Mouse (Mus musculus) cerebellum, postnatal 36 days (tissue): Measurements from ENCODE around the gene Cbr3.

Source experiments
- DNase-seq, 2 experiments: peaks; one replicate each; pipeline ENCODE4 v3.0.0; 2021 to 2022; ENCODE audit warnings: mixed read lengths in 2 of 2

Cbr3 gene

DNA sequence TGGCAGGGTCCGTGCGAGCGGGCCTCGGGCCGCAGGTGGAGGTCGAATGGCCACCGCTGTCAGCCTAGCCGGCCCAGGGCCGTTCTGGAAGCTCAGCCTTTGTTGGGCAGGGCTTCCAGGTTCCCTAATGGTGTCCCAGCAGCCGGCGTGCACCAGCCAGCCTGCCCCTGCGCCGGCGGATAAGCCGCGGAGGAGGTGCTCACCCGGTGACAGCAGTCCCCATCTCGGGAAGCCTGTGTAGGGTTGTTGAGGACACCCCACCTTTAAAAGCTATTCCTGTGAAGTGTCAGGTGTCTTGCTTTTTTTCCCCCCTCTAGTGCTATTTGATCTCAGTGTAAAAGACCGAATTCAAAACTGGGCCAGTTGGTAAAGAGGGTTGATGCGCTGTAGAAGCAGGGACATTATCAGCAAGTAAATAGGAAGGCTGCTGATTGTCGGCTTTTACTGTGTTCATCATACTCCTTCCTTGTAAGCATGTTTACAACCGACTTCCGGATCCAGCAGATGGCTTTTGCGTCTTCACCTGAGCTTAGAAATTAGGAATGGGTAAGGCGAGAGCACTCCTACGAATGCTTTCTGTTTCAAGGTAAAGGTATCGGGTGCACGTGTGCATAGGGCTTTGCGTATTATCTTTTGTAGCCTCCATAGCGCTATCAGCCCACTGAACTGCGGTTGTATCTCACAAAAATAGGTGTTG is 29.3 kb downstream of the Cbr3 start:
- no peak for DNase-seq

GRCm38 (mm10) chr16:93712966-93713365 is 30.0 kb downstream of the Cbr3 start:
- peak; percentile 37 to 48 for DNase-seq

DNA sequence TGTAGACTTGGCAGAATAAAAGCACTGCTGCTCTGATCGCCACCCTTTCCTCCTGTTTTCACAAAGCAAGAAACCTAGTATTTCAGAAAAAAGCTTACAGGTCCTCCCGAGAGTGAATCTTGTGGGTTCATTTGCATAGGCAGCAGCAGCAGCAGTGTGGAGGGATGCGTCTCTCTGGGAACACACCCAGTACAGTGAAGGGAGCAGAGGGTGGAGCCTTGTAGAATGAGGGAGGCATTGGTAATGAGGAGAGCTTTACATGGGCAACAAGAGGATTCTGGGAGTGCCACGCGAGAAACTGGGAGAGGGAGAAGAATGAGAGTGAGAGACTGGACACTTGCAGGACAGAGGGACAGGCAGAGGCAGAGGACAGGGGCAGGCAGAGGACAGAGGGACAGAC is 31.4 kb downstream of the Cbr3 start:
- peak in 1 of 2 experiments; percentile 2 for DNase-seq

- DNase-seq: peak in 1 of 2 experiments; percentile 2
Measured at GRCm38 (mm10) chr16:93715826-93716225, 32.8 kb downstream of the Cbr3 start.

DNA sequence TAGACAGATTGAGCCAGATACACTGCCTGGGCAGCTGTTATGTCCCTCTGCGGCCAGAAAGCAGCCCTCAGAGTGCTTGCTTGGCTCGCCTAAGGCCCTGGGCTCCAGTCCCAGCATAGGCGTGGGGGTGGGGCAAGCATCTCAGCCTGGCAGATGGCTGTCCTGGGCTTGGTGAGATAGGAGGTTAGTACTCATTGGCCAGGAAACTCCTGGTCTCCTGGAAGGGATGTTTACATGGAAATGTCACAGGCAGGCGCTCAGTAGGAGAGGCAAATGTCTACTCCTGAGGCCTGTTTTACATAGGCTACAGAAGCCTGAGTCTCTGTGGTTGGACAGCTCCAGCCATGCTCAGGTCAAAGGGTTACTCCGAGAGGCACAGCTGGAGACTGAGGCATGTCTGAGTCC is 34.3 kb downstream of the Cbr3 start:
- peak; percentile 98 for DNase-seq

DNA sequence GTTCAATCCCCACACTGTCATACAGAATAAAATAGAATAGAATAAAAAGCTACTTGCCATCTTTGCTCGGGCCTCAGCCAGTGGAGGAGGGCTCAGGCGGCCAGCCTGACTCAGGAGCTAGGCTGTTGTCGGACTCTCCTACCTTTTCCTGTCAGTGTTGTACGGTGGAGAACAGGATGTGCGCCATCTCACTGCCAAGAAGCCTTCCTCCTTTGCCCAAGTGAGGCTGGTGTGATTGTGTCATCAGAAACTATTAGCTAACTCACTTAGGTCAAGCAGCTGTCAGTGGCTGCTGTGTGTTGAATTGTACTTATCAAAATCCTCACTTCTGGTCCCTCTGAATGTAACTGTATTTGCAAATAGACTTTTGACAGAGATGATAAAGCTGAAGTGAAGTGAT is 38.8 kb downstream of the Cbr3 start:
- no peak for DNase-seq

DNA sequence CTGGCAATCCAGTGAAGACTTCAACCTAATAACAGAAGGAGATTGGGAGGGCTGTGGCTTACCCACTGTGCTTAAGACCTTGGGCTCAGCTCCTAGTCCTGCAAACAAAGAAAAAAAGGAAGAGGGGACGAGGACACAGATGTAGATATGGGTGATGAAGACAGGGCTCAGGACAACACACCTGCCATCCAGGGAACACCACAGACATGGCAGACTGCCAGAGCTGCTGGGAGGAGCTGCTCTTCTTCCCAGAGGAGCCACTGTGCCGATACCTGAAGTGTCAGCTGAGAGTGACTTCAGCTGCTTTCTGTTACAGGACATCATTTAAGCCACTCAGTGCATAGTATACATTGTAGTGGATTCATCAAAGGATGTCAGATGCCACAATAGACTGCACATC is 39.5 kb downstream of the Cbr3 start:
- DNase-seq: peak in 1 of 2 experiments; percentile 39

- DNase-seq: no peak
Measured at GRCm38 (mm10) chr16:93725417-93726144, 42.6 kb downstream of the Cbr3 start.

DNA sequence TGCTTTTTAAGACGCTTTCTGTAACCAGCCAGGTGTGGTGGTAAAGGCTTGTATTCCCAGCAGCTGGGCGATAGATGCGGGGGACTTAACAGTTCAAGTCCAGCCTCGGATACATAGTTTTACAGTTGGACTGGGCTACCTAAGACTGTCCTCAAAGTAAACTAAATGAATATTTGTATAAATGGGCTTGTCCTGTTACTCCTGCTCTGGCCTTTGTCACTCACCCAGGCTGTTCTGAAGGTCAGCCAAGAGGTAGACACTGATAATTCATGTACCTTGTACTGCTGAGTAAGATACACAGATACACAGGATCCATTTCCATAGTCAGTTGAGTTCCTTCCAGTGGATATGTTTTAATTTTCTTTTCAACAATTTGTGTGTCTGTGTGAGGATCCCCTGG is 43.2 kb downstream of the Cbr3 start:
- no peak for DNase-seq

DNA sequence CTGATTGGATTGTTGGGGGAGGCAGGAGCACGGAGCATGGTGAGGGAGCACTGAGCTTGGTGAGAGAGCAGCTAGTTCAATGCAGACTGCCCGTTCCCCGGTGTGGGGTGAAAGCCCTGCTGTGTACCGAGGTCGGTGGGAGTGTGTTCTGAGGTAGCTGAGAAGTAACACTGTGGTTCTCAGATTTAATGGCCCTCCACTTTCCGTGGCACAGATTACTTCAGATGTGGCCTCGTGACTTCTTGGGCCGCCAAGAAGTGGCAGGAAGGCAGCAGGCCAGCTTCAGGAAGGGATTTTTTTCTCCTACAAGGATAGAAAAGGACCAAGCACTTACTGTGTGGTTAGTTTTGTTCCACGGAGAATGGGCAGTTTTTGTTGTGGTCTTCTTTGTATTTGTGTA is 45.7 kb downstream of the Cbr3 start:
- no peak for DNase-seq

GRCm38 (mm10) chr16:93729801-93730721 is 47.0 kb downstream of the Cbr3 start:
- DNase-seq: peak; percentile 55 to 60

- no peak for DNase-seq
Measured at GRCm38 (mm10) chr16:93731310-93731709, 48.3 kb downstream of the Cbr3 start.

GRCm38 (mm10) chr16:93732875-93733569 is 50.0 kb downstream of the Cbr3 start:
- peak in 1 of 2 experiments; percentile 42 for DNase-seq

- no peak for DNase-seq
Measured at GRCm38 (mm10) chr16:93739251-93739650, 56.2 kb downstream of the Cbr3 start.
